Mouse (Mus musculus) lung, postnatal 0 days (tissue): ENCODE data around the gene Fam8a1.

ENCODE experiments used
- CTCF ChIP-seq: IDR thresholded peaks from 2 replicates; pipeline ENCODE4 v1.5.1; 2016; ENCODE audit warnings: antibody characterized with exemption, mild to moderate bottlenecking
- EP300 ChIP-seq: IDR thresholded peaks from 2 replicates; pipeline ENCODE4 v1.6.1; 2016; ENCODE audit warnings: antibody characterized with exemption, mild to moderate bottlenecking, control low read depth

DNA sequence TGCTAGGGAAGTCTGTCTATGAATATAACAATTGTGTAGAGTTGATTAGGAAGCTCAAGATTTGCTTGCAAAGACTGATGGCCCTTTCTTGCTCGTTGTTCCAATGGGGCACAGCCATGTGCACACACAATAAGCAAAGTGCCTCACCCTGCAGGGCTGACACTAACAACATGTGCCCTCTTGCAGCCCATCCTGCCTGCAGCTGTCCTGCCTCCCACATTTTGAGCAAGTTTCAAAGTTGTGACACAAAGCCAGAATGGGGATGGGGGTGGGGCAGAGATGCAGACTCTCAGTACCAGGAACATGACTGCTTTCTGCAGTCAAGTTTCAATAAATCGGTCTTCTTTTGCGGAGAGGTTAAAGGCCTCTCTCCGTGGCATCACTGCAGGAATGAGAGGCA lies 15.7 kb upstream of the Fam8a1 start:
- TF ChIP-seq CTCF (no peak), EP300 (no peak)
